Mouse (Mus musculus) MEL (cell line): ENCODE data around the gene Fam102a. TPM values are rescaled to one million over a fixed set of nuclear protein-coding genes. Genes with fewer than 3 reads are reported as not detected.
A peak's percentile ranks its signal among the peaks of the same experiment; 100 is the strongest.

Experiments used
- DNase-seq: peaks from one replicate; pipeline ENCODE4 v3.0.0; 2011; ENCODE audit warnings: low read depth, low spot score
- H3K27ac ChIP-seq: 2 replicates; pipeline ENCODE4 v1.5.1; 2012; ENCODE audit warnings: low read depth, mild to moderate bottlenecking, control low read depth, low read length, moderate library complexity; ENCODE audit not compliant: control insufficient read depth
- H3K27me3 ChIP-seq, 2 experiments: fragments of 150-350 bp in 1 of 2; sonication (generic) in 1 of 2; 2 replicates each; pipeline ENCODE4 v1.6.1; 2012; ENCODE audit warnings: low read length in 2 of 2, mild to moderate bottlenecking in 2 of 2, improper control_type of control experiment in 1 of 2, moderate library complexity in 1 of 2; ENCODE audit not compliant: insufficient read depth in 2 of 2, control insufficient read depth in 1 of 2
- H3K36me3 ChIP-seq, 2 experiments: 2 replicates each; pipeline ENCODE4 v1.6.1; 2012 to 2014; ENCODE audit warnings: low read length in 2 of 2, improper control_type of control experiment in 1 of 2, inconsistent platforms in 1 of 2, mild to moderate bottlenecking in 1 of 2; ENCODE audit not compliant: insufficient read depth in 2 of 2, control insufficient read depth in 1 of 2
- H3K4me1 ChIP-seq, 2 experiments: fragments of 150-350 bp in 1 of 2; sonication (generic) in 1 of 2; 2 replicates each; pipeline ENCODE4 v1.6.1; 2012; ENCODE audit warnings: low read length in 2 of 2, improper control_type of control experiment in 1 of 2, mild to moderate bottlenecking in 1 of 2; ENCODE audit not compliant: insufficient read depth in 2 of 2, control insufficient read depth in 1 of 2
- H3K4me3 ChIP-seq, 2 experiments: fragments of 150-350 bp in 1 of 2; sonication (generic) in 1 of 2; 2 replicates each; pipeline ENCODE4 v1.5.1; 2012; ENCODE audit warnings: low read depth in 2 of 2, low read length in 2 of 2, mild to moderate bottlenecking in 2 of 2, moderate library complexity in 2 of 2, control low read depth in 1 of 2, improper control_type of control experiment in 1 of 2; ENCODE audit not compliant: control insufficient read depth in 1 of 2, insufficient read depth in 1 of 2
- H3K79me2 ChIP-seq: 2 replicates; pipeline ENCODE4 v1.6.1; 2012; ENCODE audit warnings: mild to moderate bottlenecking, low read length, moderate library complexity; ENCODE audit not compliant: control insufficient read depth, poor library complexity, insufficient read depth
- H3K9ac ChIP-seq: 2 replicates; pipeline ENCODE4 v1.6.1; 2012; ENCODE audit warnings: low read depth, mild to moderate bottlenecking, control low read depth, low read length, moderate library complexity; ENCODE audit not compliant: control insufficient read depth, poor library complexity, severe bottlenecking
- H3K9me3 ChIP-seq: fragments of 150-350 bp; sonication (generic); replicated peaks from 2 replicates; pipeline ENCODE4 v1.6.1; 2012; ENCODE audit warnings: mild to moderate bottlenecking, low read length, improper control_type of control experiment, moderate library complexity; ENCODE audit not compliant: insufficient read depth
- CHD1 ChIP-seq: IDR thresholded peaks from 2 replicates; pipeline ENCODE4 v1.6.1; 2012; ENCODE audit warnings: low read depth, mild to moderate bottlenecking, inconsistent platforms, low read length, improper control_type of control experiment
- CHD2 ChIP-seq: IDR thresholded peaks from 2 replicates; pipeline ENCODE4 v1.6.1; 2011; ENCODE audit warnings: low read length, improper control_type of control experiment
- CTCF ChIP-seq, 3 experiments: IDR thresholded peaks in 2 of 3; conservative IDR thresholded peaks in 1 of 3; 2 replicates each; pipeline ENCODE4 v1.5.1; 2011 to 2012; ENCODE audit warnings: low read length in 3 of 3, low read depth in 2 of 3, mild to moderate bottlenecking in 2 of 3, improper control_type of control experiment in 1 of 3, inconsistent platforms in 1 of 3, mixed read lengths in 1 of 3, moderate library complexity in 1 of 3; ENCODE audit not compliant: control insufficient read depth in 1 of 3, insufficient read depth in 1 of 3, poor library complexity in 1 of 3, severe bottlenecking in 1 of 3
- E2F4 ChIP-seq: IDR thresholded peaks from 2 replicates; pipeline ENCODE4 v1.6.1; 2011; ENCODE audit warnings: low read depth, low read length, improper control_type of control experiment, borderline replicate concordance
- ELF1 ChIP-seq: IDR thresholded peaks from 2 replicates; pipeline ENCODE4 v1.6.1; 2014; ENCODE audit warnings: low read depth, mild to moderate bottlenecking, inconsistent platforms, low read length, improper control_type of control experiment, moderate library complexity
- ETS1 ChIP-seq: IDR thresholded peaks from 2 replicates; pipeline ENCODE4 v1.6.1; 2012; ENCODE audit warnings: low read depth, mild to moderate bottlenecking, inconsistent platforms, low read length, improper control_type of control experiment, moderate library complexity
- GABPA ChIP-seq: IDR thresholded peaks from 2 replicates; pipeline ENCODE4 v1.6.1; 2012; ENCODE audit warnings: low read depth, mild to moderate bottlenecking, inconsistent platforms, low read length, improper control_type of control experiment, moderate library complexity
- HCFC1 ChIP-seq: IDR thresholded peaks from 2 replicates; pipeline ENCODE4 v1.6.1; 2012; ENCODE audit warnings: low read depth, mild to moderate bottlenecking, inconsistent platforms, low read length, improper control_type of control experiment, moderate library complexity
- MAFK ChIP-seq: IDR thresholded peaks from 2 replicates; pipeline ENCODE4 v1.6.1; 2011; ENCODE audit warnings: low read depth, mild to moderate bottlenecking, low read length, improper control_type of control experiment, borderline replicate concordance
- MEF2A ChIP-seq: IDR thresholded peaks from 2 replicates; pipeline ENCODE4 v1.6.1; 2014; ENCODE audit warnings: low read depth, mild to moderate bottlenecking, inconsistent platforms, low read length, improper control_type of control experiment; ENCODE audit not compliant: poor library complexity, insufficient replicate concordance, severe bottlenecking; ENCODE audit errors: extremely low read depth
- MXI1 ChIP-seq: IDR thresholded peaks from 2 replicates; pipeline ENCODE4 v1.6.1; 2011; ENCODE audit warnings: mild to moderate bottlenecking, low read depth, low read length, improper control_type of control experiment
- NELFE ChIP-seq: IDR thresholded peaks from 2 replicates; pipeline ENCODE4 v1.6.1; 2011; ENCODE audit warnings: low read depth, low read length, improper control_type of control experiment
- NRF1 ChIP-seq: IDR thresholded peaks from 2 replicates; pipeline ENCODE4 v1.6.1; 2014; ENCODE audit warnings: low read depth, mild to moderate bottlenecking, inconsistent platforms, low read length, improper control_type of control experiment, moderate library complexity; ENCODE audit not compliant: poor library complexity, insufficient read depth, severe bottlenecking
- POLR2A ChIP-seq, 2 experiments: IDR thresholded peaks; 2 replicates each; pipeline ENCODE4 v1.6.1; 2011 to 2012; ENCODE audit warnings: low read length in 2 of 2, mild to moderate bottlenecking in 2 of 2, control low read depth in 1 of 2, improper control_type of control experiment in 1 of 2, low read depth in 1 of 2, moderate library complexity in 1 of 2; ENCODE audit not compliant: control insufficient read depth in 1 of 2, insufficient read depth in 1 of 2, poor library complexity in 1 of 2
- POLR2AphosphoS5 ChIP-seq: IDR thresholded peaks from 2 replicates; pipeline ENCODE4 v1.6.1; 2012; ENCODE audit warnings: low read depth, borderline replicate concordance, mild to moderate bottlenecking, inconsistent platforms, low read length, moderate library complexity, mixed read lengths
- RCOR1 ChIP-seq: IDR thresholded peaks from 2 replicates; pipeline ENCODE4 v1.6.1; 2012; ENCODE audit warnings: low read depth, mild to moderate bottlenecking, inconsistent platforms, low read length, improper control_type of control experiment
- SMC3 ChIP-seq: IDR thresholded peaks from 2 replicates; pipeline ENCODE4 v1.6.1; 2011; ENCODE audit warnings: low read depth, low read length, improper control_type of control experiment
- TBP ChIP-seq: IDR thresholded peaks from 2 replicates; pipeline ENCODE4 v1.8.0; 2011; ENCODE audit warnings: low read depth, low read length, improper control_type of control experiment
- UBTF ChIP-seq: IDR thresholded peaks from 2 replicates; pipeline ENCODE4 v1.6.1; 2012; ENCODE audit warnings: low read depth, mild to moderate bottlenecking, inconsistent platforms, low read length, improper control_type of control experiment, moderate library complexity, borderline replicate concordance; ENCODE audit not compliant: insufficient read depth
- USF1 ChIP-seq: IDR thresholded peaks from 2 replicates; pipeline ENCODE4 v1.6.1; 2014; ENCODE audit warnings: low read depth, mild to moderate bottlenecking, inconsistent platforms, low read length, improper control_type of control experiment, moderate library complexity
- USF2 ChIP-seq, 2 experiments: IDR thresholded peaks; 2 replicates each; pipeline ENCODE4 v1.6.1; 2011 to 2012; ENCODE audit warnings: improper control_type of control experiment in 2 of 2, low read length in 2 of 2, borderline replicate concordance in 1 of 2, inconsistent platforms in 1 of 2, low read depth in 1 of 2, mild to moderate bottlenecking in 1 of 2; ENCODE audit not compliant: insufficient read depth in 1 of 2
- ZC3H11A ChIP-seq: IDR thresholded peaks from 2 replicates; pipeline ENCODE4 v1.6.1; 2012; ENCODE audit warnings: low read depth, mild to moderate bottlenecking, inconsistent platforms, low read length, improper control_type of control experiment
- ZMIZ1 ChIP-seq: IDR thresholded peaks from 2 replicates; pipeline ENCODE4 v1.6.1; 2012; ENCODE audit warnings: low read depth, mild to moderate bottlenecking, inconsistent platforms, low read length, improper control_type of control experiment, moderate library complexity
- polyA plus RNA-seq, 2 experiments: library from polyadenylated mRNA; stranded (reverse) in 1 of 2; unstranded in 1 of 2; fragments of >175 nt in 1 of 2; fragments of >200 nt in 1 of 2; gene quantifications; 2 replicates each; pipeline versions ENCODE4 v1.2.1 to v1.2.4; 2012; ENCODE audit warnings: low replicate concordance in 2 of 2, low read depth in 1 of 2; ENCODE audit not compliant: insufficient read length in 2 of 2, insufficient read depth in 1 of 2, missing spikeins in 1 of 2
- total RNA-seq: library from RNA; depleted of rRNA; stranded (reverse); fragments of 300-350 nt; gene quantifications from 2 replicates; pipeline ENCODE4 v1.2.3, GENCODE M21; 2012

Gene Fam102a
- total and polyA plus RNA-seq, 3 experiments: 1.8 to 2.4 TPM; not detected in 1

DNA sequence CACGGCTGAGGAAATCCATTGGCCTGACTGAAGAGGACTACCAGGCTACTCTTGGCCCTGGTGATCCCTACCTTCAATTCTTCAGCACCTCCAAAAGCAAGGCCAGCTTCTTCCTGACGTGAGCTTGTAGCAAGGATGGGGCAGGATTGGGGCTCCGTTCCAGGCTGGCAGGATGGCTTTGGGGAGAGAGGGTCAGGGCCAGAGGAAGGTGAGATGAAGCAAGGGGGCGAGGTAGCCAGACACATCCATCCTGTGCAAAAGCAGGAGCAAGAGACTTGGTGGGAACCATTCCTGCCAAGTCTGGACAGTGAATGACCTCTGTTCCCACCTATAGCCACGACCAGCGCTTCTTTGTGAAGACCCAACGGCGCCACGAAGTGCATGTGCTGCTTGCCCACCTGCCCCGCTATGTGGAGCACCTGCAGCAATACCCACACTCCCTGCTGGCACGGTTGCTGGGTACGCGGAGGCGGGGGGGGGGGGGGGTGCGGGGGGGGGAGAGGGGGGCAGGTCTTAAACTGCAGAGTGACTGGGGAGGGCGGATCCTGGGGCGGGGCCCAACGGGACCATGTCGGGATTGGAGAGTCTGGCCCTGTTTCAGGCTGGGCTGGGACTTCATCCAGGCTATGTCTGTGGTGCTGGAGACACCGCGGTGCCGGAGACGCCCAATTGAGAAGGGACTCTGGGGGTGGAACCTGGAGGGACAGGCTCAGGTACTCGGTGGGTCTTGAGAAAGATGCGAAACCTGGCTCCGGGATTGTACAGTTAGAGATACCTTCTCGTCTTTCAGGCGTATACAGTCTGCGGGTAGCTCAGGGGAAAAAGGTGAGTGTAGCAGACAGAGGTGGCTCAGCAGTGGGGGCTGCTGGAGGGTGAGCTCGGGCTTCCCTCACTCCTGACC lies 43.3 kb downstream of the Fam102a start:
- no peak for DNase-seq
- Histone ChIP-seq H3K9ac (no peak overlapping the region), H3K36me3 (peaks cover 0 to 7% of the 10 kb centered on the region in 2 experiments; a peak in 2 of 4 replicates), H3K79me2 (no peaks in the 10 kb centered on the region; the same call in 1 of the 2 replicates), H3K27me3 (no peaks in the 10 kb centered on the region), H3K27ac (no peak overlapping the region), H3K9me3 (no peaks in the 10 kb centered on the region), H3K4me1 (peaks cover 0 to 13% of the 10 kb centered on the region in 2 experiments; a peak in 1 of 4 replicates), H3K4me3 (no peak overlapping the region)
- TF ChIP-seq ZMIZ1: no peak
- TF ChIP-seq NRF1: no peak
- TF ChIP-seq MAFK: no peak
- no peak for TF ChIP-seq CHD1
- TF ChIP-seq E2F4: no peak
- TF ChIP-seq ETS1: no peak
- TF ChIP-seq USF1: no peak

DNA sequence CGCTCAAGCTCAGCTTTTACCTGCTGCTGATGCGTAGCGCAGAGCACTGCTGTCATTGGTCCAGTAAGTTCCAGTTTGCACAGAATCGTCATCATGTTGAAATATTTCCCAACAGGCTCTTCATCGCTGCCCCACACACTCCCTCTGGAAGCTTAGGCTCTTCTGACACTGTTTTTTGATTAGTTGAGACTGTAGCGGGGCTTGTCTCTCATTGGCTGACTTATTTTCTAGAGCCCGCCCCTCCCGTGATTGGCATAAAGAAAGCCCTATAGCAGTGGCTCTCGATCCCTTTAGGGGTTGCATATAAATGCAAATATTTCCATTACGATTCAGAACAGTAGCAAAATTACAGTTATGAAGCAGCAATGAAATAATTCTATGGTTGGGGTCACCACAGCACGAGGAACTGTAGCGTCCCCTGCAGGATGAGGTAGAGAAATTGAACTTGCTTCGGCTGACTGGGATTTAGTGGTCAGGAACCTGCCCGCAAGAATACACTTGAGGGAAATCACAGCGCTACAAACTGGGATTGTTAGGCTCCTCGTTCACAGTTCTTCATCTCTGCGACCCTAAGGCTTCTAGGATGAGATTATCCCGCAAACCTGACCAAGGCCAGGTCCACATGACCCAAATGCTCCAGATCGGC lies 46.4 kb downstream of the Fam102a start:
- H3K79me2 ChIP-seq: no peaks in the 10 kb centered on the region; the same call in 1 of the 2 replicates
- TF ChIP-seq POLR2AphosphoS5 (no peak), CTCF (IDR thresholded peaks at IDR 0.05 in 2 of 3, conservative IDR thresholded peaks at IDR 0.05 in 1 of 3; ENCODE audit: control insufficient read depth in 1 of 3, insufficient read depth in 1 of 3, low read depth in 2 of 3, low read length in 3 of 3, poor library complexity in 1 of 3, severe bottlenecking in 1 of 3) (peak in 2 of 3 experiments; percentile 28 to 43; a peak in 4 of 6 replicates), USF2 (IDR thresholded peaks at IDR 0.05; ENCODE audit: borderline replicate concordance in 1 of 2, insufficient read depth in 1 of 2, low read depth in 1 of 2, low read length in 2 of 2) (no peak), MEF2A (no peak), ETS1 (no peak), HCFC1 (0 out of 2 replicates have a peak, but pooled peaks have one; percentile 18), NRF1 (no peak), UBTF (no peak), SMC3 (no peak), USF1 (no peak), GABPA (no peak), TBP (peak; percentile 59; the same call in 1 of the 2 replicates), MXI1 (peak; percentile 33; the same call in 1 of the 2 replicates), NELFE (no peak; the same call in 1 of the 2 replicates), CHD2 (peak; percentile 72; the same call in 1 of the 2 replicates), POLR2A (IDR thresholded peaks at IDR 0.05; ENCODE audit: control insufficient read depth in 1 of 2, insufficient read depth in 1 of 2, low read depth in 1 of 2, low read length in 2 of 2, poor library complexity in 1 of 2) (peak in 1 of 2 experiments; percentile 51; a peak in 2 of 4 replicates), CHD1 (no peak), RCOR1 (peak; percentile 59; the same call in 1 of the 2 replicates), ELF1 (no peak), ZC3H11A (no peak)
- H3K27ac ChIP-seq: peak overlapping the region; percentile 15; the same call in 1 of the 2 replicates
- H3K9ac ChIP-seq: peak overlapping the region; percentile 33
- H3K4me1 ChIP-seq: peaks cover 0 to 22% of the 10 kb centered on the region in 2 experiments; a peak in 1 of 4 replicates
- H3K36me3 ChIP-seq: peaks cover 0 to 13% of the 10 kb centered on the region in 2 experiments; a peak in 2 of 4 replicates
- peak; percentile 94 for DNase-seq
- H3K4me3 ChIP-seq: peak overlapping the region; percentile 53 to 56
- H3K27me3 ChIP-seq: no peaks in the 10 kb centered on the region
- no peaks in the 10 kb centered on the region for H3K9me3 ChIP-seq
